Mouse (Mus musculus) liver, adult 2 months (tissue): ENCODE measurements around the gene Il27.

Experiments used
- CTCF ChIP-seq: fragments of 200-500 bp; IDR thresholded peaks from 2 replicates; pipeline ENCODE4 v1.5.1; 2011; ENCODE audit warnings: low read depth, low read length, control low read depth
- POLR2A ChIP-seq: fragments of 200-500 bp; IDR thresholded peaks from 2 replicates; pipeline ENCODE4 v1.6.1; 2011; ENCODE audit warnings: low read length, control low read depth; ENCODE audit not compliant: insufficient read depth; ENCODE audit errors: extremely low read depth

DNA sequence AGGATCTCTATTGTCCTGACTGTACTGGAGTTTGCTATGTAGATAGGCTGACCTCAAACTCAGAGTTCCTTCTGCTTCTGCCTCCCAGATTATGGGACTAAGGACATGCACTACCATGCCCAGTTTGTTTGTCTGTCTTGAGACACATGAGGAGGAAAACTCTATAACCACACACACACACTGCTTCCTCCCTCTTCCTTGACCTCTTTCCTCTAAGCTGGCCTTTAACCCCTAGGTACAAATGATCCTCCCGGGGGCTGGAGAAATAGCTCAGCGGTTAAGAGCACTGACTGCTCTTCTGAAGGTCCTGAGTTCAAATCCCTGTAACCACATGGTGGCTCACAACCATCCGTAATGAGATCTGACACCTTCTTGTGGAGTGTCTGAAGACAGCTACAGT is 49.6 kb upstream of the Il27 start:
- TF ChIP-seq CTCF (no peak), POLR2A (no peak)
